Mouse (Mus musculus) brain, adult 10 weeks (tissue): ENCODE results near the gene Pigu. TPM values are rescaled to one million over a fixed set of nuclear protein-coding genes. Genes with fewer than 3 reads are reported as not detected.

Source experiments
- polyA plus RNA-seq: library from polyadenylated mRNA; stranded (reverse); fragments of 350-450 nt; fragmentation: Illumina TruSeq; extraction: RNeasy Lipid Tissue Mini Kit (QIAGEN cat#74804); gene quantifications from one replicate; pipeline ENCODE4 v1.2.3, GENCODE M21; 2015; ENCODE audit warnings: low read depth, low replicate concordance

The Pigu gene
- 33.6 TPM for polyA plus RNA-seq

DNA sequence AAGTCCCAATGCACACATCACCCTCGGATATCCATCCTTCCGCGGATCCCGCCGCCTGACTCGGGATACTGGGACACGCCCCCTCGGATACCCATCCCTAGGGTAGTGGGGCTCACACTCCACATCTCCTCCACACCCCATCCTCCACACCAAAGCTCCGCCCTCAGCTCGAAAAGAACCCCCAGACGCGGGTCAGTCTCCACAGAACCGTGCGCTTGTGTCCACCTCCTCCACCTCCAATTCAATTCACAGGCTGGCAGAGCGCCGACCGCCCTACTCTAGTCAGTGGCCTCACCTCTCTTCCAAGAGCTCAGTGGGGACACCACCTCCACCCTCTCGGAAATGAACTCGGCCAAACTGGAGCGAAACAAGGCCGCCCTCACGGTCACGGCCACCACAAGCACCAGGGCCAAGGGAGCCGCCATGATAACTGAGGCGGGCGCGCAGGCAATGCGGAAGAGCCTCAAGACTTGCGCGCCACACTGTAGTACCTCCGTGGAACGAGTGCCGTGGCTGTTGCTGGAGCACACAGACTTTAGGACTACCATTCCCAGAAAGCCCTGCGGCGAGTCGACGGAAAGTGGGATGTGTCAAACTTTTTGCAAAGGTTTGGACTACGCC lies at the start of gene Pigu:
Pigu (minus strand) TSS at position 460 of the 621 bp plus-strand sequence.

DNA sequence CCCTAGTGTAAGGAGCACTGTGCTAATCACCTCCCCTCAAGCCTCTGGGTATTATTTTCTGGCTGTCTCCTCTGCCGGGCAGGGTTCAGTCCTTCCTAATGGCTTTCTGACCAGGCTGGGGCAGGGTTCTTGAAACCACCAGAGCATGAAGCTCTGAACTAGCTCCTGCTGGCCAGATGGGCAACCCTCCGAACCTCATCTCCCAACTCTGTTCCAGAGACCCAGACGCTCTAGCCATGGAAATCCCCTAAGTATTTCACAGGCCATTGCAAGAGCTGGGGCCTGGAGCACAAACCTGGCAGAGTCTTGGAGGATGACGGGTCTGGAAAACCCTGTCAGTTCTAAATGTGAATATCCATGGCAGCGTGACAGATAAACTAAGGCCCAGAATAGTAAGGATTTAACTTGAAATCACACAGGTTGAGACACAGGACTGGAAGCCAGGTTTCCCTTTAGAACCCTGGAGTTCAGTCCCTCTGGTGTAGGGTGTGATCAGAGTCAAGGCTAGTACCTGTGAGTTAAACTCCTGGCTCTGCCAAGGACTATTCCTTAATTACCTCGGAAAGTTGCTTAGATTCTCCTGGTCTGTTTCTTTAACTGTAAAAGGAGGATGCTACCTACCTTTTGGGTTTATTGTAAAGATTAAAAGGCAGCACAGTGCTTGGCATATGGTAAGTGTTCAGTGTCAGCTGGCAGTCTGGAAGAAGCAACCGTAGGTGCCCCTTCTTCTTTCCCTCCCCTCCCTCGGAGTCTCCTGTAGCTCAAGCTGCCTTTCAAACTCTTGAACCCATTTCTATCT lies 23.2 kb upstream of the Pigu start, which contains the start of gene Trp53inp2:
Trp53inp2 (plus strand) TSS at position 799 of the 799 bp plus-strand sequence.

DNA sequence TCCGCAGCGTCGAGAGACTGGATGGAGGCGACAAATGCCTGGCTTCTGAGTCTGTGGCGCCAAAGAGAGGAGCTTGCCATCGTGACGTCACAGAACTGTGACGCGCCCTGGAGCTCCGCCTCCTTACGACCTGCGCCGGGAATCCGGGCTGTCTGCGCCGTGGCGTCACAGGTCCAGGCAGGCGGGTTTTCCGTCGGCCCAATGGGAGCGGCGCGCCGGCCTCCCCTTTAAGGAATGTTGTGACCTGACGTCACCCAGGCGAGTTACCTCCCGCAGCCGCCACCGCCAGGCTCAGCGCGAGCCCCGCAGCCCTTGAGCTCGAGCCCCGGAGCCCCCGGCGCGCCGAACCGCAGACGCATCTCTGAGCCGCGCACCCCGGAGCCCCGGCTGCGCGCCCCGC lies 81.0 kb downstream of the Pigu start, which contains the start of gene Map1lc3a:
Map1lc3a (plus strand) TSS at position 103 of the 400 bp plus-strand sequence.

DNA sequence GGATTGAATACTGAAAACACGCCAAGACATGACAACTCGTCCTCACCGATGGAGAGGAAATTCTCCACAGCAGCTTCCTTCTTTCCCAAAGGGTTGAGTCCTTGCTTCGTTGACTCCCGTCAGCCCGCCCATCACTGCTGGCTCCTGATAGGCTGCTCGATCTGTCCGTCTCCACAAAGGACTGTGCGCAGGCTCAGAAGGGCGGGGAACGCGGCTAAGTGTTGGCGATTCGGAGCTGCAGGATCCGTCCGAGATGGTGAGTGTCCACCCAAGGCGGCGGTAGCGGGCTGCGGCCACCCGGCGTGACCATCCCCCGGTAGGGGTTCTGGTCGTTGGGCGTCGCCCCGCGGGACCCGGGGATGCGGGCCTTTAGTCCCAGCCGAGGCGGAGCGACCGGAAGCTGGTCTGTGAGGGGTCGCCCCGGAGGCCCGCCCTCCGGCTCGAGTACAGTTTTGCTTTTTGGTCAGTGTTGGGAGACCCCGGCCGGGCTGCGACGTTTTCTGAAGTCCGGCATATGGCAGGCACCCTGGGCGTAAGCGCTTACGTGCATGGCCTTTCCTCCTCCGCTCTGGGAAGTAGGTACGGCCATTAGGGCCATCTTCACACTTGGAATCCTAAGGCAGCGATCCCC lies 120.8 kb downstream of the Pigu start, which contains the start of gene Dynlrb1:
Dynlrb1 (plus strand) TSS at position 172 of the 631 bp plus-strand sequence.

Other genes starting within 250 kb of the Pigu start
- gene Itch, start 223.9 kb downstream of the Pigu start, polyA plus RNA-seq = 40.2 TPM
- gene Dynlrb1, start 120.9 kb downstream of the Pigu start, polyA plus RNA-seq = 477 TPM
- gene Map1lc3a, start 81.1 kb downstream of the Pigu start, polyA plus RNA-seq = 451 TPM
- gene Trp53inp2, start 23.6 kb upstream of the Pigu start, polyA plus RNA-seq = 140 TPM
- gene Ncoa6, start 116.5 kb upstream of the Pigu start, polyA plus RNA-seq = 28.6 TPM
- 55.5 TPM for gene Acss2, start 160.5 kb upstream of the Pigu start, polyA plus RNA-seq
- 143 TPM for gene Ggt7, start 160.8 kb upstream of the Pigu start, polyA plus RNA-seq
- gene Gss, start 235.4 kb upstream of the Pigu start, polyA plus RNA-seq = 19.7 TPM